ENCODE assay signal across 8 mouse cellular contexts in the genomic region with DNA sequence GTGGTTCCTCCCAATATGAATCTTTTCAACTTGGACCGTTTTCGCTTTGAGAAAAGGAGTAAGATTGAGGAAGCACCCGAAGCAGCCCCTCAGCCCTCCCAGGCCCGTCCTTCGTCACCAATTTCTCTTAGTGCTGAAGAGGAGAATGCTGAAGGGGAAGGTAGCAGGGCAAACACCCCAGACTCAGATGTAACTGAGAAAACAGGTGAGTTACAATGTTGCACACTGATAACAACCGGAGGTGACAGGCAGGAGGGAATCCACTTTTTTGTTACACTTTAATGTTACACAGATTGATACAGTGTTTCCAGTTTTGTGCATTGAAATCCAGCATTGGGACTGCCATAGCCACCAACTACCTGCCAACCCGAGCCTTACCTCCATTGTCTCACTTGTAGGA. TPM values are rescaled to one million over a fixed set of nuclear protein-coding genes. Genes with fewer than 3 reads are reported as not detected.
DNase-seq lines count a peak whose midpoint lies in the region; TF ChIP-seq lines count a peak whose summit lies in the region.

No protein-coding gene starts in this region.

- no peak overlapping the region for H3K27ac ChIP-seq in kidney, adult 2 months (ENCODE audit: insufficient read depth, low read depth, low read length)
- peak overlapping the region; percentile 39 for H3K27ac ChIP-seq in macrophage

- WGBS in kidney, adult 2 months = 9% methylated on average over 7 of the region's 7 CpGs
- 11% methylated on average over 7 of the region's 7 CpGs for WGBS in macrophage (ENCODE audit: missing documents)

- no peaks in the 10 kb centered on the region for H3K27me3 ChIP-seq in kidney, adult 2 months (replicated peaks; ENCODE audit: control insufficient read depth, insufficient read depth, low read length)

- peak overlapping the region; percentile 99 for H3K4me3 ChIP-seq in kidney, adult 2 months (ENCODE audit: insufficient read depth, low read depth, low read length)
- peak overlapping the region; percentile 74 for H3K4me3 ChIP-seq in macrophage (ENCODE audit: inconsistent target)

- peaks cover 7% of the 10 kb centered on the region; the same call in 1 of the 2 replicates for H3K4me1 ChIP-seq in kidney, adult 2 months (ENCODE audit: control insufficient read depth, insufficient read depth, low read length)

- peaks cover 26% of the 10 kb centered on the region for H3K79me2 ChIP-seq in macrophage (ENCODE audit: inconsistent target)

- H3K36me3 ChIP-seq in kidney, adult 2 months (ENCODE audit: control insufficient read depth, insufficient read depth, low read length) = no peaks in the 10 kb centered on the region; the same call in 1 of the 2 replicates
- peaks cover 6% of the 10 kb centered on the region; the same call in 1 of the 2 replicates for H3K36me3 ChIP-seq in macrophage (ENCODE audit: inconsistent target)

- no peak for TF ChIP-seq POLR2A in kidney, adult 2 months (IDR thresholded peaks at IDR 0.05; ENCODE audit: low read depth, low read length)

- no peak for TF ChIP-seq CTCF in kidney, adult 2 months (conservative IDR thresholded peaks at IDR 0.05; ENCODE audit: insufficient read depth, insufficient read length, low read depth, low read length)

- no peak for DNase-seq in kidney, adult 2 months
- DNase-seq in kidney, adult 9 months = no peak
- peak; percentile 7 for DNase-seq in MN1 (ENCODE audit: low spot score)
- peak; percentile 19 for DNase-seq in forelimb bud, embryonic 11.5 days (ENCODE audit: low read depth, low spot score)
- no peak for DNase-seq in cerebellum, adult 9-10 months
- DNase-seq in urinary bladder, adult 2 months (ENCODE audit: low spot score) = no peak
- DNase-seq in cerebellum, postnatal 4 days (ENCODE audit: low spot score in 2 of 2) = no peak

RNA-seq across cellular contexts. Expression of gene Smarcad1, which starts 0.9 kb away (rescaled TPM):
- polyA plus RNA-seq in kidney, adult 2 months (2012; rRNA removed) = 12.6 and 13.9 TPM in 2 replicates
- 100 to 1,000 TPM in 16 of 26 experiments, 10 to 100 TPM in 10; 46.9 to 169 (median 130) TPM for total RNA-seq in macrophage (2018; cell fraction: chromatin; rRNA removed)
- total RNA-seq in macrophage (2018; cell fraction: cytosol; rRNA removed) = 10 to 100 TPM; 30.9 to 54.4 (median 40.3) TPM
- 100 to 1,000 TPM in 4 of 26 experiments, 10 to 100 TPM in 22; 37.1 to 137 (median 74.6) TPM for total RNA-seq in macrophage (2018; cell fraction: nucleus; rRNA removed)
- 22.6 to 44.4 TPM (median 33.1 TPM) in 3 replicates for polyA plus RNA-seq in macrophage (2018)
- polyA plus RNA-seq in urinary bladder, adult 2 months (2012; rRNA removed) = 21.2 TPM in 2 replicates

Comparison
In these comparisons a context has a peak if more than half of its experiments do, and no peak if none do; other contexts are left out.
1. DNase-seq: peak in MN1 (single experiment) and forelimb bud, embryonic 11.5 days (single experiment); none in kidney, adult 2 months (single experiment), kidney, adult 9 months (single experiment), cerebellum, adult 9-10 months (single experiment), urinary bladder, adult 2 months (single experiment) and cerebellum, postnatal 4 days (0 of 2).